Mouse (Mus musculus) cortical plate, adult 2 months (tissue): ENCODE measurements around the gene Scn8a. TPM values are rescaled to one million over a fixed set of nuclear protein-coding genes. Genes with fewer than 3 reads are reported as not detected.
A peak's percentile ranks its signal among the peaks of the same experiment; 100 is the strongest.
"Not testable (repeated sequence)": the region's sequence is repeated elsewhere in the genome, so short reads cannot be mapped to it uniquely, and the experiment has no call there.

Source experiments
- H3K27ac ChIP-seq: fragments of 200-500 bp; 2 replicates; pipeline ENCODE4 v1.5.1; 2012; ENCODE audit warnings: low read length, control low read depth, inconsistent platforms; ENCODE audit not compliant: insufficient read depth
- H3K4me1 ChIP-seq: fragments of 200-500 bp; 2 replicates; pipeline ENCODE4 v1.6.1; 2011; ENCODE audit warnings: low read length; ENCODE audit not compliant: control insufficient read depth, insufficient read depth
- H3K4me3 ChIP-seq: fragments of 200-500 bp; 2 replicates; pipeline ENCODE4 v1.5.1; 2011; ENCODE audit warnings: mild to moderate bottlenecking, low read length, control low read depth; ENCODE audit not compliant: insufficient read depth
- CTCF ChIP-seq: fragments of 200-500 bp; IDR thresholded peaks from 2 replicates; pipeline ENCODE4 v1.5.1; 2011; ENCODE audit warnings: mild to moderate bottlenecking, control low read depth, low read length; ENCODE audit not compliant: insufficient read depth; ENCODE audit errors: extremely low read depth
- POLR2A ChIP-seq: fragments of 200-500 bp; IDR thresholded peaks from 2 replicates; pipeline ENCODE4 v1.6.1; 2011; ENCODE audit warnings: mild to moderate bottlenecking, low read length, control low read depth; ENCODE audit not compliant: insufficient read depth; ENCODE audit errors: extremely low read depth
- polyA plus RNA-seq: library from polyadenylated mRNA; depleted of rRNA; stranded (reverse); fragments of >200 nt; gene quantifications from 2 replicates; pipeline ENCODE4 v1.2.3, GENCODE M21; 2012; rRNA removed

Scn8a gene
- 111 and 115 TPM in 2 replicates for polyA plus RNA-seq

GRCm38 (mm10) chr15:100869558-100869957 lies at the start of gene Scn8a:
Gene Scn8a (plus strand): TSS chr15:100869858.
- peak within 1 kb of the TSS; percentile 67 for H3K4me3 ChIP-seq
- no peaks in the 10 kb centered on the region for H3K4me1 ChIP-seq
- H3K27ac ChIP-seq: peak within 1 kb of the TSS; percentile 42
- no peak for TF ChIP-seq CTCF
- no peak for TF ChIP-seq POLR2A

GRCm38 (mm10) chr15:100821824-100822223 lies 47.8 kb upstream of the Scn8a start:
- TF ChIP-seq CTCF: no peak
- TF ChIP-seq POLR2A: no peak
- no peak overlapping the region for H3K4me3 ChIP-seq
- 0 out of 2 replicates have a peak, but pooled peaks cover 1% of the 10 kb centered on the region for H3K4me1 ChIP-seq
- H3K27ac ChIP-seq: no peak overlapping the region

GRCm38 (mm10) chr15:100822370-100822769 lies 47.3 kb upstream of the Scn8a start:
- H3K4me1 ChIP-seq, H3K27ac ChIP-seq, H3K4me3 ChIP-seq: not testable (repeated sequence)

- TF ChIP-seq POLR2A (0 out of 2 replicates have a peak, but pooled peaks have one; percentile 9), CTCF (no peak)
- Histone ChIP-seq H3K4me1 (0 out of 2 replicates have a peak, but pooled peaks cover 1% of the 10 kb centered on the region), H3K4me3 (no peak overlapping the region), H3K27ac (peak overlapping the region; percentile 10; the same call in 1 of the 2 replicates)
These were observed 44.3 kb upstream of the Scn8a start for GRCm38 (mm10) chr15:100825249-100825856.

- peak overlapping the region; percentile 0; the same call in 1 of the 2 replicates for H3K27ac ChIP-seq
These were observed 43.6 kb upstream of the Scn8a start for GRCm38 (mm10) chr15:100826076-100826475.

GRCm38 (mm10) chr15:100829775-100830174 lies 39.9 kb upstream of the Scn8a start:
- TF ChIP-seq POLR2A: no peak
- no peak for TF ChIP-seq CTCF
- Histone ChIP-seq H3K4me1 (peaks cover 6% of the 10 kb centered on the region; the same call in 1 of the 2 replicates), H3K4me3 (no peak overlapping the region), H3K27ac (peak overlapping the region; percentile 82)

More at GRCm38 (mm10) chr15:100826076-100826475, 43.6 kb upstream of the Scn8a start:
- TF ChIP-seq CTCF (no peak), POLR2A (no peak)
- Histone ChIP-seq H3K4me3 (no peak overlapping the region), H3K4me1 (0 out of 2 replicates have a peak, but pooled peaks cover 1% of the 10 kb centered on the region)

- Histone ChIP-seq H3K27ac (peak overlapping the region; percentile 82), H3K4me3 (no peak overlapping the region), H3K4me1 (peaks cover 5% of the 10 kb centered on the region; the same call in 1 of the 2 replicates)
- TF ChIP-seq CTCF: peak; percentile 43
- TF ChIP-seq POLR2A: no peak
These were observed 39.0 kb upstream of the Scn8a start for GRCm38 (mm10) chr15:100830682-100831081.

- Histone ChIP-seq H3K4me3 (no peak overlapping the region), H3K27ac (peak overlapping the region; percentile 78; the same call in 1 of the 2 replicates), H3K4me1 (peaks cover 4% of the 10 kb centered on the region; the same call in 1 of the 2 replicates)
- TF ChIP-seq POLR2A (no peak), CTCF (no peak)
These were observed 37.5 kb upstream of the Scn8a start for GRCm38 (mm10) chr15:100832144-100832543.

- no peak for TF ChIP-seq CTCF
- peak; percentile 53 for TF ChIP-seq POLR2A
- Histone ChIP-seq H3K4me1 (peaks cover 4% of the 10 kb centered on the region; the same call in 1 of the 2 replicates), H3K4me3 (no peak overlapping the region), H3K27ac (peak overlapping the region; percentile 93)
These were observed 36.9 kb upstream of the Scn8a start for GRCm38 (mm10) chr15:100832784-100833183.

- H3K4me3 ChIP-seq: no peak overlapping the region
- TF ChIP-seq CTCF (no peak), POLR2A (no peak)
These were observed 32.9 kb upstream of the Scn8a start for GRCm38 (mm10) chr15:100836729-100837128.

More at GRCm38 (mm10) chr15:100836729-100837128, 32.9 kb upstream of the Scn8a start:
- Histone ChIP-seq H3K4me1 (peaks cover 4% of the 10 kb centered on the region; the same call in 1 of the 2 replicates), H3K27ac (no peak overlapping the region)
